Mouse (Mus musculus) MEL (cell line): ENCODE measurements around the gene Syt16. TPM values are rescaled to one million over a fixed set of nuclear protein-coding genes. Genes with fewer than 3 reads are reported as not detected.

Source experiments
- DNase-seq: peaks from one replicate; pipeline ENCODE4 v3.0.0; 2011; ENCODE audit warnings: low read depth, low spot score
- H3K27ac ChIP-seq: 2 replicates; pipeline ENCODE4 v1.5.1; 2012; ENCODE audit warnings: low read depth, mild to moderate bottlenecking, control low read depth, low read length, moderate library complexity; ENCODE audit not compliant: control insufficient read depth
- H3K27me3 ChIP-seq, 2 experiments: fragments of 150-350 bp in 1 of 2; sonication (generic) in 1 of 2; 2 replicates each; pipeline ENCODE4 v1.6.1; 2012; ENCODE audit warnings: low read length in 2 of 2, mild to moderate bottlenecking in 2 of 2, improper control_type of control experiment in 1 of 2, moderate library complexity in 1 of 2; ENCODE audit not compliant: insufficient read depth in 2 of 2, control insufficient read depth in 1 of 2
- H3K36me3 ChIP-seq, 2 experiments: 2 replicates each; pipeline ENCODE4 v1.6.1; 2012 to 2014; ENCODE audit warnings: low read length in 2 of 2, improper control_type of control experiment in 1 of 2, inconsistent platforms in 1 of 2, mild to moderate bottlenecking in 1 of 2; ENCODE audit not compliant: insufficient read depth in 2 of 2, control insufficient read depth in 1 of 2
- H3K4me1 ChIP-seq, 2 experiments: fragments of 150-350 bp in 1 of 2; sonication (generic) in 1 of 2; 2 replicates each; pipeline ENCODE4 v1.6.1; 2012; ENCODE audit warnings: low read length in 2 of 2, improper control_type of control experiment in 1 of 2, mild to moderate bottlenecking in 1 of 2; ENCODE audit not compliant: insufficient read depth in 2 of 2, control insufficient read depth in 1 of 2
- H3K4me3 ChIP-seq, 2 experiments: fragments of 150-350 bp in 1 of 2; sonication (generic) in 1 of 2; 2 replicates each; pipeline ENCODE4 v1.5.1; 2012; ENCODE audit warnings: low read depth in 2 of 2, low read length in 2 of 2, mild to moderate bottlenecking in 2 of 2, moderate library complexity in 2 of 2, control low read depth in 1 of 2, improper control_type of control experiment in 1 of 2; ENCODE audit not compliant: control insufficient read depth in 1 of 2, insufficient read depth in 1 of 2
- H3K79me2 ChIP-seq: 2 replicates; pipeline ENCODE4 v1.6.1; 2012; ENCODE audit warnings: mild to moderate bottlenecking, low read length, moderate library complexity; ENCODE audit not compliant: control insufficient read depth, poor library complexity, insufficient read depth
- H3K9ac ChIP-seq: 2 replicates; pipeline ENCODE4 v1.6.1; 2012; ENCODE audit warnings: low read depth, mild to moderate bottlenecking, control low read depth, low read length, moderate library complexity; ENCODE audit not compliant: control insufficient read depth, poor library complexity, severe bottlenecking
- H3K9me3 ChIP-seq: fragments of 150-350 bp; sonication (generic); replicated peaks from 2 replicates; pipeline ENCODE4 v1.6.1; 2012; ENCODE audit warnings: mild to moderate bottlenecking, low read length, improper control_type of control experiment, moderate library complexity; ENCODE audit not compliant: insufficient read depth
- CHD2 ChIP-seq: IDR thresholded peaks from 2 replicates; pipeline ENCODE4 v1.6.1; 2011; ENCODE audit warnings: low read length, improper control_type of control experiment
- ETS1 ChIP-seq: IDR thresholded peaks from 2 replicates; pipeline ENCODE4 v1.6.1; 2012; ENCODE audit warnings: low read depth, mild to moderate bottlenecking, inconsistent platforms, low read length, improper control_type of control experiment, moderate library complexity
- GABPA ChIP-seq: IDR thresholded peaks from 2 replicates; pipeline ENCODE4 v1.6.1; 2012; ENCODE audit warnings: low read depth, mild to moderate bottlenecking, inconsistent platforms, low read length, improper control_type of control experiment, moderate library complexity
- MAFK ChIP-seq: IDR thresholded peaks from 2 replicates; pipeline ENCODE4 v1.6.1; 2011; ENCODE audit warnings: low read depth, mild to moderate bottlenecking, low read length, improper control_type of control experiment, borderline replicate concordance
- MAX ChIP-seq: IDR thresholded peaks from 2 replicates; pipeline ENCODE4 v1.6.1; 2011; ENCODE audit warnings: low read length, improper control_type of control experiment
- MAZ ChIP-seq: IDR thresholded peaks from 2 replicates; pipeline ENCODE4 v1.6.1; 2012; ENCODE audit warnings: low read depth, mild to moderate bottlenecking, inconsistent platforms, low read length, improper control_type of control experiment
- MEF2A ChIP-seq: IDR thresholded peaks from 2 replicates; pipeline ENCODE4 v1.6.1; 2014; ENCODE audit warnings: low read depth, mild to moderate bottlenecking, inconsistent platforms, low read length, improper control_type of control experiment; ENCODE audit not compliant: poor library complexity, insufficient replicate concordance, severe bottlenecking; ENCODE audit errors: extremely low read depth
- MXI1 ChIP-seq: IDR thresholded peaks from 2 replicates; pipeline ENCODE4 v1.6.1; 2011; ENCODE audit warnings: mild to moderate bottlenecking, low read depth, low read length, improper control_type of control experiment
- NELFE ChIP-seq: IDR thresholded peaks from 2 replicates; pipeline ENCODE4 v1.6.1; 2011; ENCODE audit warnings: low read depth, low read length, improper control_type of control experiment
- NRF1 ChIP-seq: IDR thresholded peaks from 2 replicates; pipeline ENCODE4 v1.6.1; 2014; ENCODE audit warnings: low read depth, mild to moderate bottlenecking, inconsistent platforms, low read length, improper control_type of control experiment, moderate library complexity; ENCODE audit not compliant: poor library complexity, insufficient read depth, severe bottlenecking
- POLR2A ChIP-seq, 2 experiments: IDR thresholded peaks; 2 replicates each; pipeline ENCODE4 v1.6.1; 2011 to 2012; ENCODE audit warnings: low read length in 2 of 2, mild to moderate bottlenecking in 2 of 2, control low read depth in 1 of 2, improper control_type of control experiment in 1 of 2, low read depth in 1 of 2, moderate library complexity in 1 of 2; ENCODE audit not compliant: control insufficient read depth in 1 of 2, insufficient read depth in 1 of 2, poor library complexity in 1 of 2
- POLR2AphosphoS2 ChIP-seq: IDR thresholded peaks from 2 replicates; pipeline ENCODE4 v1.6.1; 2011; ENCODE audit warnings: low read length, improper control_type of control experiment
- RAD21 ChIP-seq: IDR thresholded peaks from 2 replicates; pipeline ENCODE4 v1.6.1; 2011; ENCODE audit warnings: mild to moderate bottlenecking, low read depth, low read length, improper control_type of control experiment
- RCOR1 ChIP-seq: IDR thresholded peaks from 2 replicates; pipeline ENCODE4 v1.6.1; 2012; ENCODE audit warnings: low read depth, mild to moderate bottlenecking, inconsistent platforms, low read length, improper control_type of control experiment
- TAL1 ChIP-seq: IDR thresholded peaks from 2 replicates; pipeline ENCODE4 v1.6.1; 2012; ENCODE audit warnings: mild to moderate bottlenecking, inconsistent platforms, low read length, moderate library complexity, mixed read lengths
- TCF12 ChIP-seq: IDR thresholded peaks from 2 replicates; pipeline ENCODE4 v1.6.1; 2014; ENCODE audit warnings: low read depth, mild to moderate bottlenecking, inconsistent platforms, low read length, improper control_type of control experiment, moderate library complexity
- UBTF ChIP-seq: IDR thresholded peaks from 2 replicates; pipeline ENCODE4 v1.6.1; 2012; ENCODE audit warnings: low read depth, mild to moderate bottlenecking, inconsistent platforms, low read length, improper control_type of control experiment, moderate library complexity, borderline replicate concordance; ENCODE audit not compliant: insufficient read depth
- USF1 ChIP-seq: IDR thresholded peaks from 2 replicates; pipeline ENCODE4 v1.6.1; 2014; ENCODE audit warnings: low read depth, mild to moderate bottlenecking, inconsistent platforms, low read length, improper control_type of control experiment, moderate library complexity
- ZC3H11A ChIP-seq: IDR thresholded peaks from 2 replicates; pipeline ENCODE4 v1.6.1; 2012; ENCODE audit warnings: low read depth, mild to moderate bottlenecking, inconsistent platforms, low read length, improper control_type of control experiment
- ZMIZ1 ChIP-seq: IDR thresholded peaks from 2 replicates; pipeline ENCODE4 v1.6.1; 2012; ENCODE audit warnings: low read depth, mild to moderate bottlenecking, inconsistent platforms, low read length, improper control_type of control experiment, moderate library complexity
- ZNF384 ChIP-seq: IDR thresholded peaks from 2 replicates; pipeline ENCODE4 v1.6.1; 2012; ENCODE audit warnings: low read depth, mild to moderate bottlenecking, inconsistent platforms, low read length, improper control_type of control experiment
- polyA plus RNA-seq, 2 experiments: library from polyadenylated mRNA; stranded (reverse) in 1 of 2; unstranded in 1 of 2; fragments of >175 nt in 1 of 2; fragments of >200 nt in 1 of 2; gene quantifications; 2 replicates each; pipeline versions ENCODE4 v1.2.1 to v1.2.4; 2012; ENCODE audit warnings: low replicate concordance in 2 of 2, low read depth in 1 of 2; ENCODE audit not compliant: insufficient read length in 2 of 2, insufficient read depth in 1 of 2, missing spikeins in 1 of 2
- total RNA-seq: library from RNA; depleted of rRNA; stranded (reverse); fragments of 300-350 nt; gene quantifications from 2 replicates; pipeline ENCODE4 v1.2.3, GENCODE M21; 2012

The Syt16 gene
- total and polyA plus RNA-seq, 3 experiments, result 0.07 TPM; not detected in 2

- Histone ChIP-seq H3K9ac (no peak overlapping the region), H3K9me3 (no peaks in the 10 kb centered on the region)
- no peak for DNase-seq
- TF ChIP-seq ZMIZ1 (no peak), GABPA (no peak), USF1 (no peak), MAFK (no peak), ZC3H11A (no peak), POLR2AphosphoS2 (no peak), RAD21 (no peak), TAL1 (no peak), NRF1 (no peak), POLR2A (IDR thresholded peaks at IDR 0.05; ENCODE audit: control insufficient read depth in 1 of 2, insufficient read depth in 1 of 2, low read depth in 1 of 2, low read length in 2 of 2, poor library complexity in 1 of 2) (no peak), CHD2 (no peak), ZNF384 (no peak), ETS1 (no peak), MAX (no peak), MAZ (no peak)
- TF ChIP-seq, all 39 proteins: peak for 0
- H3K27me3 ChIP-seq, result peaks cover 0 to 2% of the 10 kb centered on the region in 2 experiments; a peak in 1 of 4 replicates
- no peaks in the 10 kb centered on the region for H3K79me2 ChIP-seq
- no peak overlapping the region for H3K27ac ChIP-seq
- H3K4me1 ChIP-seq, result no peaks in the 10 kb centered on the region
- no peaks in the 10 kb centered on the region for H3K36me3 ChIP-seq
- no peak overlapping the region for H3K4me3 ChIP-seq
These were observed 97.2 kb downstream of the Syt16 start for GRCm38 (mm10) chr12:74094701-74095100.

- Histone ChIP-seq H3K79me2 (no peaks in the 10 kb centered on the region), H3K9ac (no peak overlapping the region), H3K36me3 (no peaks in the 10 kb centered on the region), H3K4me3 (no peak overlapping the region), H3K9me3 (no peaks in the 10 kb centered on the region), H3K4me1 (no peaks in the 10 kb centered on the region), H3K27me3 (peaks cover 0 to 2% of the 10 kb centered on the region in 2 experiments; a peak in 1 of 4 replicates), H3K27ac (no peak overlapping the region)
- no peak for TF ChIP-seq NELFE
- no peak for TF ChIP-seq MXI1
- no peak for TF ChIP-seq TAL1
- TF ChIP-seq TCF12, result no peak
- no peak for TF ChIP-seq NRF1
- TF ChIP-seq MAZ, result no peak
- no peak for TF ChIP-seq ZC3H11A
- no peak for TF ChIP-seq MEF2A
- TF ChIP-seq USF1, result no peak
- TF ChIP-seq UBTF, result no peak
- TF ChIP-seq RCOR1, result no peak
- DNase-seq, result peak; percentile 3
These were observed 101.3 kb downstream of the Syt16 start for GRCm38 (mm10) chr12:74098572-74099290.
